Mouse (Mus musculus) embryonic stem cell, embryonic (primary cell): ENCODE results near the gene Gpm6a.
"Not testable (repeated sequence)": the region's sequence is repeated elsewhere in the genome, so short reads cannot be mapped to it uniquely, and the experiment has no call there.

Experiments
- CTCF ChIA-PET, 4 experiments: fragments of 300-600 bp in 2 of 4; fragments of 350-600 bp in 2 of 4; sonication (Branson Sonifier 250); formaldehyde crosslinking; loops; one replicate each; lab custom pipeline; 2022; ENCODE audit warnings: inconsistent platforms in 2 of 4; lab: Charles Lee
- POLR2A ChIA-PET, 4 experiments: fragments of 300-600 bp in 2 of 4; fragments of 350-600 bp in 2 of 4; sonication (Branson Sonifier 250); formaldehyde crosslinking; loops; one replicate each; lab custom pipeline; 2022; ENCODE audit warnings: antibody characterized with exemption in 4 of 4, inconsistent platforms in 1 of 4; lab: Charles Lee

The Gpm6a gene

GRCm38 (mm10) chr8:54995662-54996061 lies 41.0 kb downstream of the Gpm6a start:
- CTCF ChIA-PET: no interaction called here

GRCm38 (mm10) chr8:55002398-55002797 lies 47.8 kb downstream of the Gpm6a start:
- CTCF ChIA-PET: no interaction called here
- POLR2A ChIA-PET: no interaction called here

More at GRCm38 (mm10) chr8:54995662-54996061, 41.0 kb downstream of the Gpm6a start:
- POLR2A ChIA-PET: no interaction called here

GRCm38 (mm10) chr8:55002946-55003345 lies 48.3 kb downstream of the Gpm6a start:
- ChIA-PET POLR2A (interaction anchor here in 1 of 4 experiments (0.6 kb wide), 1 partner anchor 11 kb away, joined by 3 read pairs; no protein-coding TSS in a partner anchor), CTCF (no interaction called here)

- CTCF ChIA-PET: no interaction called here
Observed at GRCm38 (mm10) chr8:55012228-55012627, 57.6 kb downstream of the Gpm6a start.

DNA sequence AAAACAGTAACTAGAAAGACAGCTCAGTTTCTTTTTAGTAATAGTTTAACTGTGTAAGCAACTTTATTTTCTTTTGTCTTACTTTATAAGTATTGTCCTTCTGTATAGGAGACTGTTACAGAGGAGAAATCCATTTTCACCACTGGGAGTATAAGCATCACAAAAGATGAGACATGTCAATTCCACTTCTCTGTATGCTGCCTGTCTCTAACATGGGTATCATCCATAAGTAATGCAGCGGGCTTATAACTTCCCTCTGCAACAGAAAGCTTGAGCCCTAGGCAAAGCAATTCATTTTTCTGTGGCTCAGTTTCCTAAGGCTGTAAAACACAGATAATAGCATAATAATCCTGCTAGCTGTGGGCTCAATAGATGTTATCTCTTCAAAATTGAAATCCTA lies 62.4 kb downstream of the Gpm6a start:
- POLR2A ChIA-PET: no interaction called here
- CTCF ChIA-PET: no interaction called here

More at GRCm38 (mm10) chr8:55012228-55012627, 57.6 kb downstream of the Gpm6a start:
- POLR2A ChIA-PET: no interaction called here

DNA sequence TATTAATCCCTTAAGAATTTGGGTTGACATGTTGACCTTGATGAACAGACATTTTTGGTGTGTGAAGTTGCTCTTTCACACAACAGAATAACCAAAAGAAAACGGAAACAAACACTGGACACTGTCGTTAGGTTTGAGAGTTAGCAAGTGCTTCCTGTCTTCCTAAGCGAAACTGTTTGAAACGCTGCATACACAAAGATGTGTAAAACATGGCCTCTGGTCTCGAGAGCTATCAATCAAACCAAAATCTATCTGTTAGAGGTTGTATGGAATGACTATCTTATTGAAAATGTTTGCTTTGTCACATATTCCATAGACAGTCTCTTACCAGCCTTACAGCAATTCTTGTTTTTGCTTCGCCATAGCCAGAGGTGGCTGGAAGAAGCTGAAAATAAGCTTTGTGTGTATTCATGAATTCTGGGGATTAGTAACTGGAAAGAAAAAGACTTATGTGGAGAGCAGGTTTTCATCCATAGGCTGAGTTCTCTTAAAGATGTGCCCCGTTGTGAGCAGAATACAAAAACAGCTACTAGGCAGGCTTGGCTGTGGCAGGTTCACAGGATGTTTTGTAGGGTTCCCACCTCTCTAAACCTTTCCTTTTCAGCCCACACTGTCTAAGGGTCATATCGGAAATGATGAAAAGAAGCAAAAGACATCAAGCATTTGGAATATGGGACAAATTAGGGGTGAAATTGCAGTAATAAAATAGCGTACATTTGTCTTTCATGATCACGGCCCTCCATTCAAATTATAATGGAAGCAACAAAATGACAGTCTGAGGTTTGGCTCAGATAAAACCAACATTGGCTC lies 71.4 kb downstream of the Gpm6a start:
- CTCF ChIA-PET: no interaction called here
- POLR2A ChIA-PET: no interaction called here

GRCm38 (mm10) chr8:55026661-55027000 lies 72.0 kb downstream of the Gpm6a start:
- CTCF ChIA-PET: no interaction called here
- POLR2A ChIA-PET: no interaction called here

DNA sequence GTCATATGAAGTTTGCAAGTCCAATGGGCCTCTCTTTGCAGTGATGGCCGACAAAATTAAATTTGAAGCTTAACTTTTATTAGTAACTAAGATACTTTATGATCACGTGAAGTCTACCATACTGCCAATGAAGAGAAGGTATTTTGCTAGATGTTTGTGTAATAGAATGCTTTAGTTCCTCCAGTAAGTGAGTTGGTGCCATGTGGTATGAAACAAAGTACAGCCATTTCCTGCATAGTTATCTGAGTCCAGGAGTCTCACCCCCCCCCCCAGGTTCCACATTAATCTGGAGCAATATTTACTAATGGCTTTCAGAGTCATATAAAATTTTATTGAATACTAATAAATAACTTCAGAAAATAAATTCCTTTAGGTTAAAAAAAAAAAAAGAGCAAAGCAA lies 73.7 kb downstream of the Gpm6a start:
- ChIA-PET CTCF (no interaction called here), POLR2A (interaction anchor here in 1 of 4 experiments (0.7 kb wide), 1 partner anchor 537 kb away, joined by 3 read pairs; no protein-coding TSS in a partner anchor)

- CTCF ChIA-PET: no interaction called here
- POLR2A ChIA-PET: interaction anchor here in 1 of 4 experiments (0.6 kb wide), 1 partner anchor 26 kb away, joined by 5 read pairs; no protein-coding TSS in a partner anchor
Observed at GRCm38 (mm10) chr8:55031099-55031498, 76.5 kb downstream of the Gpm6a start.

- ChIA-PET CTCF (no interaction called here), POLR2A (no interaction called here)
Observed at GRCm38 (mm10) chr8:55034309-55034708, 79.7 kb downstream of the Gpm6a start.

DNA sequence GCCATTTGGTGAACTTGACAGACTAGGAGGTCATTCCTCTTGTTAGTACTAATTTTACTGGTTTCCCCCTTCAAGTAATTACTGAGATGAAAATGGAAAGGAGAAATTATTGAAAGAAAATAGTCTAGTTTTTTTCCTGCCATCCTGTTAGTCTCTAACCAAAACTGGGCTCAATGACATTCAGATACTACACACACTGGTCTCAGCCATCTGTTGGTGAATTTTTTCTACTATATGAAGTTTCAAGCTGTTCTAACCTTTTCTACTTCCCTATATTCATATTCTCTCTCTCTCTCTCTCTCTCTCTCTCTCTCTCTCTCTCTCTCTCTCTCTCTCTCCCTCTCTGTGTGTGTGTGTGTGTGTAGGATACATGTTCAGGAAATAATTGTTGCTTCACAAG lies 80.8 kb downstream of the Gpm6a start:
- ChIA-PET POLR2A (no interaction called here), CTCF (interaction anchor here in 1 of 4 experiments (0.7 kb wide), 1 partner anchor 22 kb away, joined by 3 read pairs; no protein-coding TSS in a partner anchor)

- ChIA-PET CTCF (no interaction called here), POLR2A (no interaction called here)
Observed at GRCm38 (mm10) chr8:55042955-55043354, 88.3 kb downstream of the Gpm6a start.

- POLR2A ChIA-PET: no interaction called here
- CTCF ChIA-PET: no interaction called here
Observed at GRCm38 (mm10) chr8:55048396-55048795, 93.8 kb downstream of the Gpm6a start.

DNA sequence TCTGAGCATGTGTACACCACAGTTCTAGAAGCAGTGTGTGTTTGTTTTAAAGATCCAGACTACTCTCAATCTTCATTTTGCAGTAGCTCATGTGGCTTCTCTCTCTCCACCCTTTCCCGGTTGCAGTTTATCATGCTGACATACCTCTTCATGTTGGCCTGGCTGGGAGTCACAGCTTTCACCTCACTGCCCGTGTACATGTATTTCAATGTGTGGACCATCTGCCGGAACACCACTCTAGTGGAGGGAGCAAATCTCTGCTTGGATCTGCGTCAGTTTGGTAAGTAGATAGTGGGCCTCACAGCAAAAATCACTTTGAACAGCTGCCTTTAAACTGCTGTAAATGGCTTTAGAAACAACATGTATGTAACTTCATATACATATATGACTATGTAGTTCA lies 95.3 kb downstream of the Gpm6a start:
- POLR2A ChIA-PET: no interaction called here
- CTCF ChIA-PET: no interaction called here

GRCm38 (mm10) chr8:55068811-55069210 lies 114.2 kb downstream of the Gpm6a start:
- POLR2A ChIA-PET, CTCF ChIA-PET: not testable (repeated sequence)

DNA sequence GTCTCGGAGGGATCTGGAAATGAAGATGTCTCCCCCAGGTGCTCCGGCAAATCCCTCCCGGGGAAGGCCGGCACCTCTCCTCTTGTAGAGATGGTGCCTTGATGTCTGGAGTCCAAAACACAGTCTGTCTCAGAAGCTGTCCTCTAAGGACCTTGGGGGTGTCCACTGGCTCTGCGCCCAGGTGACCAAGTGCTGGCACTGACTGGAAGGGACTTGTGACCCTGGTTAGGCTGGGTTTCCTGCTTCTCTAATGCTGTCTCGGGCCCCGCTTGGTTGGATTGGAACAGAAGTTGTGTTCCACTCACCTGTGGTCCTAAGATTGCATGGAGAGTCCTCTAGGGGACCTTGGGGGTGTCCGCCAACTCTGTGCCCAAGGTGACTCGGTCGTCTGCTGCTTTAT lies 118.8 kb downstream of the Gpm6a start:
- ChIA-PET CTCF (no interaction called here), POLR2A (no interaction called here)

DNA sequence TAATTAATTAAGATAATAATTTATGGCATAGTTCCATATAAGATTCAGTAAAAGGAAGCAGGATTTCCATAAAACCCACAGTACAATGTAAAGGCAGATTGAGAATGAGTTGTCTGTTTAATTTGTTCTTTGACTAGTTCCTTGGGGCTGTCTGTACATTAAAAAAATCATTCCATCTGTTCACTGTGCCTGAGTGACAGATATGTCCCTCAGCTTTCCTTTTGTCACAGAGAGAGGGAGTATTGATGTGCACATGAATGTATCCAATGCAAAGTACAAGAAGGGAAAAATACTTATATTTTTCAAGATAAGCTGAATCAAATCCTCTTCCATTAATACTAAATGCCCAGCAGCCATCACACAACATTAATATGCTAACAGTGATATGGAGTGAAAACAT lies 147.6 kb downstream of the Gpm6a start:
- POLR2A ChIA-PET: no interaction called here
- CTCF ChIA-PET: no interaction called here

GRCm38 (mm10) chr8:55103065-55103464 lies 148.4 kb downstream of the Gpm6a start:
- POLR2A ChIA-PET: no interaction called here
- CTCF ChIA-PET: no interaction called here

GRCm38 (mm10) chr8:55103891-55104481 lies 149.3 kb downstream of the Gpm6a start:
- CTCF ChIA-PET: no interaction called here
- POLR2A ChIA-PET: no interaction called here
